Mouse (Mus musculus): Measurements from ENCODE around the gene B3gat2.

- no peak for TF ChIP-seq CTCF (IDR thresholded peaks at IDR 0.05; ENCODE audit: control insufficient read depth, insufficient read depth, low read length)
- TF ChIP-seq POLR2A (IDR thresholded peaks at IDR 0.05; ENCODE audit: borderline replicate concordance, control insufficient read depth, low read depth, low read length): no peak
Measured at GRCm38 (mm10) chr1:23845007-23845406, 83.5 kb downstream of the B3gat2 start.

All from bone marrow, adult 2 months (tissue).